Mouse (Mus musculus): ENCODE measurements around the gene Zbed3. TPM values are rescaled to one million over a fixed set of nuclear protein-coding genes. Genes with fewer than 3 reads are reported as not detected.

Zbed3 gene
- polyA plus RNA-seq, 1 experiment from 2014 or later: 48.5 TPM

Other genes starting within 250 kb of the Zbed3 start
- gene Pde8b, start 73.3 kb upstream of the Zbed3 start, polyA plus RNA-seq (2014; fragmentation: Nextera tagmentation; extraction: Ambion mirVana): 1.9 and 2.3 TPM in 2 replicates
- gene Aggf1, start 51.7 kb downstream of the Zbed3 start, polyA plus RNA-seq (2014; fragmentation: Nextera tagmentation; extraction: Ambion mirVana): 55.1 and 56.5 TPM in 2 replicates
- gene Crhbp, start 121.3 kb downstream of the Zbed3 start, polyA plus RNA-seq (2014; fragmentation: Nextera tagmentation; extraction: Ambion mirVana): 1.9 TPM in 2 replicates
- not detected in 2 replicates for gene S100z, start 155.1 kb downstream of the Zbed3 start, polyA plus RNA-seq (2014; fragmentation: Nextera tagmentation; extraction: Ambion mirVana)
- 0.23 and 0.49 TPM in 2 replicates for gene F2rl1, start 201.6 kb downstream of the Zbed3 start, polyA plus RNA-seq (2014; fragmentation: Nextera tagmentation; extraction: Ambion mirVana)

Data from midbrain, embryonic 11.5 days (tissue).